Mouse (Mus musculus) liver, postnatal 0 days (tissue): ENCODE measurements around the gene Prdx6b.

Source experiments
- CTCF ChIP-seq: sonication (generic); IDR thresholded peaks from 2 replicates; pipeline ENCODE4 v1.5.1; 2016; ENCODE audit warnings: antibody characterized with exemption, low read depth
- EP300 ChIP-seq: IDR thresholded peaks from 2 replicates; pipeline ENCODE4 v1.6.1; 2016; ENCODE audit warnings: antibody characterized with exemption, low read depth, mild to moderate bottlenecking

- TF ChIP-seq EP300 (no peak), CTCF (no peak)
Measured at GRCm38 (mm10) chr2:80307701-80308100, 15.4 kb downstream of the Prdx6b start.
